Mouse (Mus musculus) forebrain, postnatal 0 days (tissue): ENCODE measurements around the gene Cox20. TPM values are rescaled to one million over a fixed set of nuclear protein-coding genes. Genes with fewer than 3 reads are reported as not detected.

Experiments used
- ATAC-seq: fragments of 200-750 bp; cut with Nextera tagmentation; 2 replicates; pipeline ENCODE4 v1.8.0; 2017; ENCODE audit warnings: mild to moderate bottlenecking, moderate library complexity
- DNase-seq: peaks from one replicate; pipeline ENCODE4 v3.0.0-alpha.2; 2015
- H3K27ac ChIP-seq: fragments of 300-500 bp; sonication (generic); 2 replicates; pipeline ENCODE4 v1.5.1; 2014; ENCODE audit warnings: low read depth, mild to moderate bottlenecking, antibody characterized with exemption, low read length, moderate library complexity, mixed read lengths
- H3K27me3 ChIP-seq: fragments of 300-500 bp; sonication (generic); 2 replicates; pipeline ENCODE4 v1.6.1; 2014; ENCODE audit warnings: mild to moderate bottlenecking, low read length, mixed read lengths; ENCODE audit not compliant: insufficient read depth
- H3K36me3 ChIP-seq: fragments of 300-500 bp; sonication (generic); 2 replicates; pipeline ENCODE4 v1.6.1; 2014; ENCODE audit warnings: mild to moderate bottlenecking, moderate library complexity; ENCODE audit not compliant: insufficient read depth
- H3K4me1 ChIP-seq: fragments of 300-500 bp; sonication (generic); 2 replicates; pipeline ENCODE4 v1.6.1; 2014; ENCODE audit warnings: antibody characterized with exemption; ENCODE audit not compliant: insufficient read depth
- H3K4me2 ChIP-seq: fragments of 300-500 bp; sonication (generic); 2 replicates; pipeline ENCODE4 v1.6.1; 2014; ENCODE audit warnings: low read depth, mild to moderate bottlenecking, moderate library complexity
- H3K4me3 ChIP-seq: fragments of 300-500 bp; sonication (generic); 2 replicates; pipeline ENCODE4 v1.5.1; 2014; ENCODE audit warnings: low read depth, low read length, mixed read lengths
- H3K9ac ChIP-seq: fragments of 300-500 bp; sonication (generic); 2 replicates; pipeline ENCODE4 v1.6.1; 2014; ENCODE audit warnings: mild to moderate bottlenecking
- H3K9me3 ChIP-seq: fragments of 300-500 bp; sonication (generic); 2 replicates; pipeline ENCODE4 v1.6.1; 2016; ENCODE audit warnings: low read length
- CTCF ChIP-seq: sonication (generic); IDR thresholded peaks from 2 replicates; pipeline ENCODE4 v1.5.1; 2016; ENCODE audit warnings: antibody characterized with exemption, control low read depth, low read depth
- WGBS: fragments of 180-500 bp; shearing (Covaris S2); extraction: QIAGEN DNeasy Blood & Tissue Kit; methylation state at CpG from one replicate; pipeline ENCODE4 v1.1.7; 2014; 5-methylcytosine and 5-hydroxymethylcytosine counted together
- polyA plus RNA-seq: library from polyadenylated mRNA; unstranded; fragments of >200 nt; fragmentation: Nextera tagmentation; extraction: Ambion mirVana; gene quantifications from 2 replicates; pipeline ENCODE4 v1.2.1, GENCODE M21; 2015
- total RNA-seq: library from RNA; depleted of rRNA; stranded (reverse); fragments of >200 nt; gene quantifications from 2 replicates; pipeline ENCODE4 v1.2.3, GENCODE M21; 2014

The Cox20 gene
- total and polyA plus RNA-seq, 2 experiments from 2014 or later = 46.3 to 111 TPM

DNA sequence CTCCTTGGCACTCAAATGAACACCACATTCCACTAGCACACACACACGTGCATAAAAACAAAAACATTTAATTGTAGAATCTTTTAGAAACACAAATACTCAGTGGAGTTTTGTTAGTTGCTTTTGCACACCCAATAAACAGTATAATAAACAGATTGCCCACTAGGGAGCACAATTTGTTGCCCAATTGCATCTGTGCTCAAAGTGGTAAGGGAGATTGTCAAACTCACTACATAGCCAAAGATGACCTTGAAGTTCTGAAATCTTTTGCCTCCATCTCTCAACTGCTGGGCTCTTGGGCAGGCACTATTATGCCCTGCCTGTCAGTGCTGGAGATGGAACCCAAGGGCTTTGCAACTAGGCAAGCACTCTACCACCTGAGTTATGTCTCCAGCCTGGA, 8.8 kb upstream of the Cox20 start:
- Histone ChIP-seq H3K4me3 (no peak overlapping the region), H3K27ac (no peak overlapping the region), H3K36me3 (no peaks in the 10 kb centered on the region; the same call in 1 of the 2 replicates), H3K27me3 (no peaks in the 10 kb centered on the region), H3K9ac (no peak overlapping the region), H3K4me1 (no peaks in the 10 kb centered on the region), H3K4me2 (no peak overlapping the region), H3K9me3 (no peaks in the 10 kb centered on the region)
- no peak for TF ChIP-seq CTCF
- ATAC-seq = no peak
- no peak for DNase-seq
- 69% methylated on average over 1 of the region's 1 CpGs for WGBS

DNA sequence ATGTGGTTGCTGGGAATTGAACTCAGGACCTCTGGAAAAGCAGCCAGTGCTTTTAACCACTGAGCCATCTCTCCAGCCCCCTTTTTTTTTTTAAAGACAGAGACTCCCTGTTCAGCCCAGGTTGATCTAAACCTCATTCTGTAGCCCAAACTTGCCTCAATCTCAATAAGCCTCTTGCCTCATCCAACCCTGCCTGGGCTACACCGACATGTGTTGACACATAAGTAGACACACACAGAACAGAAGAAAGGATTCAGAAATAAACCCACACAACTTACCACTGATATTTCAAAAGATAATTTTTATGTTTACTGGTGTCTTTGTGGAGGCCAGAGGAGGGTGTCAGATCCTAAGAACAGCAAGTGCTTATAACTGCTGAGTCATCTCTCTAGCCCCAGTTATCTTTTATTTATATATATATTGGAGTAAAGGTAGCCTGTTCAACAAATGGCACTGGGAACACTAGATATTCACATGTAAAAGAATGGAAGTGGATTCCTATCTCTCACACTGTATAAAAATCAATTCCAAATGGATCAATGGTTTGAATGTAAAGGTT, 5.8 kb upstream of the Cox20 start:
- WGBS = 95% methylated on average over 1 of the region's 1 CpGs
- no peak for TF ChIP-seq CTCF

DNA sequence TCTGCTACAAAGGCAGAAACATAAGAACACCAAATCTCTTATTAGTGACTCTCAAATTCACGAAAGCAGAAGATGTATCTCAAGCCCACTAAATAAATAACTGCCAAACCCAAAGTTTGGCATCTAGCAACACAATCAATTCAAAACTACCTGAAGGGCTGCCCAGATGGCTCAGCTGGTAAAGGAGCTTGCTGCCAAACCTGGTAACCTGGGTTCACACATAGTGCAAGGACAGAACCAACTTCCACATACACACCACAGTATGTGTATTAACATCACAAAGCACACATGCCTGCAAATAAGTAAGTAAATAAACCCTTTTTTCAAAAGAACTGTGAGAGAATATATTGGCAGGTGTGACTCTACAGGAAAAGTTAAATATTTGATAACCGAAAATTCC, 4.7 kb upstream of the Cox20 start:
- no peaks in the 10 kb centered on the region for H3K36me3 ChIP-seq
- H3K9ac ChIP-seq = no peak overlapping the region
- no peak overlapping the region for H3K4me3 ChIP-seq
- H3K4me2 ChIP-seq = no peak overlapping the region
- H3K9me3 ChIP-seq = no peaks in the 10 kb centered on the region
- no peak for TF ChIP-seq CTCF
- H3K27ac ChIP-seq = no peak overlapping the region
- ATAC-seq (no peak), DNase-seq (no peak)
- 85% methylated on average over 2 of the region's 2 CpGs for WGBS
- H3K27me3 ChIP-seq = no peaks in the 10 kb centered on the region
- peaks cover 9% of the 10 kb centered on the region; the same call in 1 of the 2 replicates for H3K4me1 ChIP-seq

More for the DNA sequence above, 5.8 kb upstream of the Cox20 start:
- H3K4me1 ChIP-seq = peaks cover 9% of the 10 kb centered on the region; the same call in 1 of the 2 replicates
- H3K9ac ChIP-seq = no peak overlapping the region
- ATAC-seq (no peak), DNase-seq (no peak)
- no peaks in the 10 kb centered on the region for H3K9me3 ChIP-seq
- no peak overlapping the region for H3K27ac ChIP-seq
- H3K4me3 ChIP-seq = no peak overlapping the region
- H3K27me3 ChIP-seq = no peaks in the 10 kb centered on the region
- no peak overlapping the region for H3K4me2 ChIP-seq
- no peaks in the 10 kb centered on the region; the same call in 1 of the 2 replicates for H3K36me3 ChIP-seq

DNA sequence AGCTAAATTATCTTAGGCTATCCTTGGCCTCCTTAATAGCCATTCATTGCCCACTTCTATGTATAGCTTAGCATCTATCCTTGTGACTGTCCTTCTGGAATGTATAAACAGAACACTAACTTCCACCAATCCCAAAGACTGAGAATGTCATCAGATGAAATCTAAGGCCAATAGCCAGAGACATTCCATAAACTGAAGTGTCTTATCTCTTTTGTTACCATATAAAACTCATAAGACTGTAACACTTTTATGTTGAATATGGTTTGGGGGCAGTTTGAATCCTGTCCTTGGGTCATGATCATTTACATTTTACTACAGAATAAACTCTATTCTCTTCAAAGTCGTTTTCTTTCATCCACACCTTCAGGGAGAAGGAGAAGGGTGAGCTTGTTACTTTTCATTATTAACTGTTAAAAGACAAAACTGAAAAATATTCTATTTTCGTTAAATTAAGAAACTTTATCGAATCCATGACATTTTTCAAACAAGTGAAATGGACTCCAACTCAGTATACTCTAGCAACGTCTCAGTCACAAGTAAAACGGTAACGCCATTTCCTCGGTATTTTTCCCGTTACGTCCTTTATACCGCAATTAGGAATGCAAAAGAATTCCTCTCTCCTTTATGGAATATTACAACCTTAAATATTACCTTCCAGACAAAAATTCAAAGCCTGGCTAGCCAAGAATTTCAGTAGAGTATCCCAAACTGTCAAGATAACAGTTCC, 1.5 kb upstream of the Cox20 start:
- ATAC-seq (no peak), DNase-seq (no peak)
- H3K27me3 ChIP-seq = no peaks in the 10 kb centered on the region
- peak overlapping the region; percentile 62 for H3K4me3 ChIP-seq
- WGBS = 23% methylated on average over 10 of the region's 10 CpGs
- H3K36me3 ChIP-seq = peaks cover 16% of the 10 kb centered on the region
- H3K4me1 ChIP-seq = peaks cover 22% of the 10 kb centered on the region
- H3K9ac ChIP-seq = peak overlapping the region; percentile 98
- peak overlapping the region; percentile 54 for H3K4me2 ChIP-seq
- no peaks in the 10 kb centered on the region for H3K9me3 ChIP-seq
- no peak for TF ChIP-seq CTCF
- peak overlapping the region; percentile 100 for H3K27ac ChIP-seq

DNA sequence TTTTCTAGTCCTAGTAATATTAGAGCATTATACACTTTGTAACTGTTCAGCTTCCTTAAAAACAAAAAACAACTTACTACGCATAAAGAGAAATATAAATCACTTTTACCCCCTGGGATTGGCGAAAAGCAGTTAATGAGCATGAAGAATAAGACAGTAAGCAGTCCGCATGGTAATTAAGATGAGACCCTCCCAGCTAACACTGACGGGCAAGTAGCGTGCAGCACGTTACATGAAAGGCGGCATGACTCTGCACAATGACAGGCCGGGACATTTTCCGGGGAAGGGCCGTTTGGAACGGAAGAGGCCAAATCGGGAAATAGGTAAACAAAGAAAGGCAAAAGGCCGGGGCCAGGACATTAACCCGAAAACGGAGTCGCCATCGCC, 935 bp upstream of the Cox20 start:
- WGBS = under 1% methylated on average over 17 of the region's 17 CpGs
- ATAC-seq = peak; percentile 80
- Histone ChIP-seq H3K9me3 (no peaks in the 10 kb centered on the region), H3K4me1 (peaks cover 22% of the 10 kb centered on the region), H3K27ac (peak overlapping the region; percentile 100), H3K9ac (peak overlapping the region; percentile 98), H3K4me3 (peak overlapping the region; percentile 62), H3K4me2 (peak overlapping the region; percentile 54), H3K36me3 (peaks cover 22% of the 10 kb centered on the region), H3K27me3 (no peaks in the 10 kb centered on the region)
- no peak for TF ChIP-seq CTCF
- DNase-seq = peak; percentile 95

DNA sequence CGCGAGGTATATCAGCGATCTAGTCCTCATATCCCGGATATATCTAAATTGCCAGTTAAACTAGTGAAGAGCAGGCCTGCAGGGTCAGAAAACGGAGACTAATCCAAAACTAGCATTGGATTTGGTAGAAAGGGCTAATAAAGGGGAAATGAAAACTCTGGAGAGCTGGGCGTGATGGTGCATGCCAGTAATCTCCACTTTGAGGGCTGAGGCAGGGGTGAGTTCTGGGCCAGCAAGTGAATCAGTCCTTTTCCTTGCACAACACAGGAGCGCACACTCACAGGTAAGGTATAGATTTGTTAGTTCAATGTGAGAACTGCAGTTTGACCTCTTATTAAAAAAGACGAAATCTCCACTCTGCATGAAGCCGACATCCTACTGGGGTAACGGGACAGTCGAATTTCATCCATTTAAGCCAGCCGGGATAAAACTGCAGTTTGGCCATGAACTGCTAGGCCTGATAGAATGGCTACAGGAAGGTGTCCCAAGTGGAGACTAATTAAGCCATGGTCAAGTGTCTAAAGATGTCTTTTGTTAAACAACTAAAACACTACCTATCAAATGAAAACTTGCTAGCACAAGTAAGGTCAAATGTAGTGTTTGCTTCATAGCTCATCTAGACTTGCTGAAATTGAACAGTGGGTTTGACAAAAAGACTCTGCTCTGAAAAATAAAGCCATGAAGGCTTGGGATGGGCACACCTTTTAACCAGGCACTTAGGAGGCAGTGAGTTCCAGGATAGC, 536 bp downstream of the Cox20 start:
- under 1% methylated on average over 12 of the region's 12 CpGs for WGBS
- H3K36me3 ChIP-seq = peaks cover 30% of the 10 kb centered on the region
- H3K4me2 ChIP-seq = peak overlapping the region; percentile 54
- H3K9ac ChIP-seq = peak overlapping the region; percentile 98
- peaks cover 22% of the 10 kb centered on the region for H3K4me1 ChIP-seq
- ATAC-seq = peak; percentile 10
- H3K27ac ChIP-seq = peak overlapping the region; percentile 100
- H3K4me3 ChIP-seq = peak overlapping the region; percentile 62
- no peaks in the 10 kb centered on the region for H3K9me3 ChIP-seq
- no peak for TF ChIP-seq CTCF
- no peaks in the 10 kb centered on the region for H3K27me3 ChIP-seq
- no peak for DNase-seq
